Comparison of ENCODE assay signal across 10 mouse cellular contexts in genomic region chr11:116416196-116416943, GRCm38 (mm10). TPM values are rescaled to one million over a fixed set of nuclear protein-coding genes. Genes with fewer than 3 reads are reported as not detected.
A peak's percentile ranks its signal among the peaks of the same experiment; 100 is the strongest.
DNase-seq lines count a peak whose midpoint lies in the region.
"Had no signal": no experiment of that assay in that cellular context is flagged by ENCODE, and none has a peak within 500 bp of the region (broad histone marks: within the 10 kb centered on the region; RNA-seq: fewer than 3 reads in every experiment).

No protein-coding gene starts in this region.

- intact Hi-C loops in heart, postnatal 25 days (cut with DNase I): no loop called here

- DNase-seq in 3T3-L1 (ENCODE audit: low read depth, low spot score): peak; percentile 95
- DNase-seq in Muller cell, postnatal 12 days (ENCODE audit: inconsistent ontology term): peak; percentile 34
- DNase-seq in gastrocnemius, postnatal 25 days: peak; percentile 66
- DNase-seq in heart, postnatal 25 days (ENCODE audit: low spot score): peak; percentile 28
- no peak for DNase-seq in ovary, postnatal 10 days (ENCODE audit: low spot score)
- DNase-seq in right cerebral cortex, postnatal 10 days (ENCODE audit: low spot score in 2 of 2): no peak
- DNase-seq in right cerebral cortex, postnatal 36 days (ENCODE audit: low spot score in 2 of 2): no peak
- no peak for DNase-seq in right cerebral cortex, postnatal 14 days
- DNase-seq: kidney, postnatal 14 days had no signal

RNA-seq across cellular contexts. Expression of gene Rnf157, which starts 3.5 kb away (rescaled TPM):
- 10 to 100 TPM; 21.8 to 31.4 TPM for total RNA-seq in gastrocnemius, postnatal 25 days (2021)
- 1 to 10 TPM; 3.9 to 4.1 TPM for total RNA-seq in heart, postnatal 25 days (2021)

RNA-seq across cellular contexts. Expression of gene Ubald2, which starts 17.5 kb away (rescaled TPM):
- 10 to 100 TPM; 35.9 to 40.4 TPM for total RNA-seq in gastrocnemius, postnatal 25 days (2021)
- total RNA-seq in heart, postnatal 25 days (2021): 10 to 100 TPM; 36.7 to 37.9 TPM

RNA-seq across cellular contexts. Expression of gene Qrich2, which starts 49.7 kb away (rescaled TPM):
- total RNA-seq in gastrocnemius, postnatal 25 days (2021): not detected
- total RNA-seq in heart, postnatal 25 days (2021): not detected
- total RNA-seq: common myeloid progenitor, adult 5-6 weeks had no signal

Comparison
In these comparisons a context has a peak if more than half of its experiments do, and no peak if none do; other contexts are left out.
1. DNase-seq: peak in 3T3-L1 (single experiment), Muller cell, postnatal 12 days (single experiment), gastrocnemius, postnatal 25 days (single experiment) and heart, postnatal 25 days (single experiment); none in ovary, postnatal 10 days (single experiment), right cerebral cortex, postnatal 10 days (0 of 2), right cerebral cortex, postnatal 36 days (0 of 2) and right cerebral cortex, postnatal 14 days (single experiment).
2. RNA of gene Rnf157, which starts 3.5 kb away (total RNA-seq): 21.8 to 31.4 TPM in gastrocnemius, postnatal 25 days; 3.9 to 4.1 TPM in heart, postnatal 25 days; every median in the first group is over 4 times any median in the second.